27 mouse cellular contexts compared by ENCODE assay signal in genomic region chr2:159930744-159931143, GRCm38 (mm10).
"Had no signal": no experiment of that assay in that cellular context is flagged by ENCODE, and none has a peak within 500 bp of the region (broad histone marks: within the 10 kb centered on the region; RNA-seq: fewer than 3 reads in every experiment).

No protein-coding gene starts in this region.

- H3K27ac ChIP-seq: heart, adult 2 months; heart, embryonic 13.5 days; heart, embryonic 15.5 days; hindbrain, embryonic 13.5 days; hindbrain, embryonic 15.5 days; hindbrain, postnatal 0 days; kidney, embryonic 15.5 days; kidney, postnatal 0 days; left cerebral cortex, adult 2 months; limb, embryonic 13.5 days; limb, embryonic 15.5 days; liver, embryonic 12.5 days; liver, embryonic 14.5 days had no signal

- DNase-seq: gastrocnemius, postnatal 14 days; gastrocnemius, postnatal 36 days; heart, adult 11 months; heart, adult 2 months; heart, postnatal 14 days; heart, postnatal 36 days; kidney, adult 18-20 months; kidney, adult 9 months; kidney, postnatal 14 days; kidney, postnatal 36 days; layer of hippocampus, adult 9-11 months; layer of hippocampus, postnatal 36 days; left cerebral cortex, postnatal 4 days had no signal

- H3K9ac ChIP-seq: heart, embryonic 13.5 days; heart, embryonic 15.5 days; hindbrain, embryonic 13.5 days; hindbrain, embryonic 15.5 days; kidney, embryonic 15.5 days; limb, embryonic 13.5 days; limb, embryonic 15.5 days; liver, embryonic 12.5 days; liver, embryonic 14.5 days had no signal

- H3K4me2 ChIP-seq: heart, embryonic 11.5 days; heart, embryonic 13.5 days; heart, embryonic 15.5 days; hindbrain, embryonic 13.5 days; hindbrain, embryonic 15.5 days; kidney, embryonic 15.5 days; limb, embryonic 13.5 days; limb, embryonic 15.5 days; liver, embryonic 12.5 days had no signal

- H3K36me3 ChIP-seq: heart, embryonic 13.5 days; heart, embryonic 15.5 days; hindbrain, embryonic 13.5 days; hindbrain, embryonic 15.5 days; kidney, embryonic 15.5 days; limb, embryonic 13.5 days; limb, embryonic 15.5 days; liver, embryonic 12.5 days had no signal

- ATAC-seq: hindbrain, postnatal 0 days; intestine, postnatal 0 days; liver, embryonic 12.5 days had no signal

- H3K27me3 ChIP-seq: heart, embryonic 13.5 days; heart, embryonic 15.5 days; hindbrain, embryonic 13.5 days; hindbrain, embryonic 15.5 days; kidney, embryonic 15.5 days; limb, embryonic 13.5 days; limb, embryonic 15.5 days; liver, embryonic 12.5 days had no signal

- H3K4me3 ChIP-seq: heart, adult 2 months; heart, embryonic 13.5 days; heart, embryonic 15.5 days; hindbrain, embryonic 13.5 days; hindbrain, embryonic 15.5 days; kidney, embryonic 15.5 days; left cerebral cortex, adult 2 months; limb, embryonic 13.5 days; limb, embryonic 15.5 days; liver, embryonic 12.5 days had no signal

- H3K9me3 ChIP-seq: heart, embryonic 13.5 days; heart, embryonic 15.5 days; hindbrain, embryonic 13.5 days; hindbrain, embryonic 15.5 days; kidney, embryonic 15.5 days; limb, embryonic 13.5 days; limb, embryonic 15.5 days; liver, embryonic 12.5 days had no signal

- H3K4me1 ChIP-seq: heart, embryonic 13.5 days; heart, embryonic 15.5 days; hindbrain, embryonic 13.5 days; hindbrain, embryonic 15.5 days; kidney, embryonic 15.5 days; limb, embryonic 13.5 days; limb, embryonic 15.5 days; liver, embryonic 12.5 days had no signal
